Mouse (Mus musculus) thymus, adult 2 months (tissue): ENCODE measurements around the gene Slc25a10.

Experiments
- CTCF ChIP-seq: fragments of 200-500 bp; IDR thresholded peaks from 2 replicates; pipeline ENCODE4 v1.5.1; 2012; ENCODE audit warnings: mild to moderate bottlenecking, control low read depth, low read length, moderate library complexity, borderline replicate concordance; ENCODE audit not compliant: control insufficient read depth, poor library complexity, insufficient read depth; ENCODE audit errors: extremely low read depth
- POLR2A ChIP-seq: fragments of 200-500 bp; IDR thresholded peaks from 2 replicates; pipeline ENCODE4 v1.6.1; 2012; ENCODE audit warnings: mild to moderate bottlenecking, low read length, control low read depth, moderate library complexity; ENCODE audit not compliant: control insufficient read depth, poor library complexity, insufficient read depth; ENCODE audit errors: extremely low read depth

DNA sequence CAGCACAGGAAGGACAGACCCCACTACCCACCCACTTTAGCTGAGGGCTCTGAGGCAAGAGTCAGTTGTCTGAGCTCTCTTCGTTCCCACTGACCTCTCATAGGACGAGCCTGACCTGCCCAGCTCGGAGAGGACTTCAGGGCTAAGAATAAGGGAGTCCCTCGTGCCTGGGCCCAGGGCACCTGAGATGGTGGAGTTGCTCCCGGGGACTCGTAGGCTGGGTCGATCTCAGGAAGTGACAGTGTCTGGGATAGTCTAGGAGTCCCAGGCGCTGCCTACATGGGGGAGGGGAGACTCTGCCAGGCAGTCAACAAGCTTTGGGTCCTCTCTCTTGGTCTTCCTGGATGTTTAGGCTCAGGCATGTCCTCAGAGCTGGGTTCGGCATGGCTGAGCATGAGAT lies 28.9 kb downstream of the Slc25a10 start:
- TF ChIP-seq CTCF (no peak), POLR2A (no peak)
